Mouse (Mus musculus): Measurements from ENCODE around the gene Wwox. TPM values are rescaled to one million over a fixed set of nuclear protein-coding genes. Genes with fewer than 3 reads are reported as not detected.

The Wwox gene
- polyA plus RNA-seq, 1 experiment: 11.3 TPM

GRCm38 (mm10) chr8:114636376-114636775, 196.9 kb downstream of the Wwox start:
- peaks cover 7% of the 10 kb centered on the region for H3K4me1 ChIP-seq (ENCODE audit: control insufficient read depth, insufficient read depth, low read length)
- H3K27me3 ChIP-seq (ENCODE audit: control insufficient read depth, insufficient read depth, low read length, poor library complexity, severe bottlenecking): no peaks in the 10 kb centered on the region
- TF ChIP-seq EP300 (IDR thresholded peaks at IDR 0.05; ENCODE audit: insufficient read depth, low read depth, low read length) (no peak), POLR2A (IDR thresholded peaks at IDR 0.05; ENCODE audit: insufficient read depth, low read length) (no peak), CTCF (IDR thresholded peaks at IDR 0.05; ENCODE audit: low read depth, low read length) (no peak)
- no peaks in the 10 kb centered on the region for H3K36me3 ChIP-seq (ENCODE audit: control insufficient read depth, insufficient read depth, low read length, poor library complexity, severe bottlenecking)
- no peak overlapping the region for H3K9ac ChIP-seq (ENCODE audit: low read depth, poor library complexity, severe bottlenecking)
- H3K4me3 ChIP-seq (ENCODE audit: low read depth, low read length): no peak overlapping the region
- H3K9me3 ChIP-seq (replicated peaks; ENCODE audit: control insufficient read depth, insufficient read depth, low read length, poor library complexity, severe bottlenecking): no peaks in the 10 kb centered on the region
- H3K27ac ChIP-seq (ENCODE audit: insufficient read depth, low read length): no peak overlapping the region

- Histone ChIP-seq H3K27ac (ENCODE audit: insufficient read depth, low read length) (no peak overlapping the region), H3K4me3 (ENCODE audit: low read depth, low read length) (no peak overlapping the region), H3K36me3 (ENCODE audit: control insufficient read depth, insufficient read depth, low read length, poor library complexity, severe bottlenecking) (no peaks in the 10 kb centered on the region), H3K4me1 (ENCODE audit: control insufficient read depth, insufficient read depth, low read length) (no peaks in the 10 kb centered on the region), H3K27me3 (ENCODE audit: control insufficient read depth, insufficient read depth, low read length, poor library complexity, severe bottlenecking) (no peaks in the 10 kb centered on the region), H3K9me3 (replicated peaks; ENCODE audit: control insufficient read depth, insufficient read depth, low read length, poor library complexity, severe bottlenecking) (no peaks in the 10 kb centered on the region), H3K9ac (ENCODE audit: low read depth, poor library complexity, severe bottlenecking) (no peak overlapping the region)
- no peak for TF ChIP-seq CTCF (IDR thresholded peaks at IDR 0.05; ENCODE audit: low read depth, low read length)
- TF ChIP-seq EP300 (IDR thresholded peaks at IDR 0.05; ENCODE audit: insufficient read depth, low read depth, low read length): no peak
- TF ChIP-seq POLR2A (IDR thresholded peaks at IDR 0.05; ENCODE audit: insufficient read depth, low read length): no peak
These were observed 202.4 kb downstream of the Wwox start for GRCm38 (mm10) chr8:114641809-114642208.

- no peaks in the 10 kb centered on the region for H3K36me3 ChIP-seq (ENCODE audit: control insufficient read depth, insufficient read depth, low read length, poor library complexity, severe bottlenecking)
- peaks cover 2% of the 10 kb centered on the region for H3K4me1 ChIP-seq (ENCODE audit: control insufficient read depth, insufficient read depth, low read length)
- no peak overlapping the region for H3K27ac ChIP-seq (ENCODE audit: insufficient read depth, low read length)
- no peaks in the 10 kb centered on the region for H3K9me3 ChIP-seq (replicated peaks; ENCODE audit: control insufficient read depth, insufficient read depth, low read length, poor library complexity, severe bottlenecking)
- H3K9ac ChIP-seq (ENCODE audit: low read depth, poor library complexity, severe bottlenecking): no peak overlapping the region
- H3K4me3 ChIP-seq (ENCODE audit: low read depth, low read length): no peak overlapping the region
- H3K27me3 ChIP-seq (ENCODE audit: control insufficient read depth, insufficient read depth, low read length, poor library complexity, severe bottlenecking): no peaks in the 10 kb centered on the region
- TF ChIP-seq POLR2A (IDR thresholded peaks at IDR 0.05; ENCODE audit: insufficient read depth, low read length): no peak
- no peak for TF ChIP-seq EP300 (IDR thresholded peaks at IDR 0.05; ENCODE audit: insufficient read depth, low read depth, low read length)
- no peak for TF ChIP-seq CTCF (IDR thresholded peaks at IDR 0.05; ENCODE audit: low read depth, low read length)
These were observed 211.3 kb downstream of the Wwox start for GRCm38 (mm10) chr8:114650789-114651188.

GRCm38 (mm10) chr8:114657789-114658188, 218.3 kb downstream of the Wwox start:
- Histone ChIP-seq H3K36me3 (ENCODE audit: control insufficient read depth, insufficient read depth, low read length, poor library complexity, severe bottlenecking) (no peaks in the 10 kb centered on the region), H3K9me3 (replicated peaks; ENCODE audit: control insufficient read depth, insufficient read depth, low read length, poor library complexity, severe bottlenecking) (no peaks in the 10 kb centered on the region), H3K4me1 (ENCODE audit: control insufficient read depth, insufficient read depth, low read length) (no peaks in the 10 kb centered on the region), H3K4me3 (ENCODE audit: low read depth, low read length) (no peak overlapping the region), H3K27me3 (ENCODE audit: control insufficient read depth, insufficient read depth, low read length, poor library complexity, severe bottlenecking) (no peaks in the 10 kb centered on the region), H3K27ac (ENCODE audit: insufficient read depth, low read length) (no peak overlapping the region), H3K9ac (ENCODE audit: low read depth, poor library complexity, severe bottlenecking) (no peak overlapping the region)
- TF ChIP-seq POLR2A (IDR thresholded peaks at IDR 0.05; ENCODE audit: insufficient read depth, low read length) (no peak), CTCF (IDR thresholded peaks at IDR 0.05; ENCODE audit: low read depth, low read length) (no peak), EP300 (IDR thresholded peaks at IDR 0.05; ENCODE audit: insufficient read depth, low read depth, low read length) (no peak)

GRCm38 (mm10) chr8:114658475-114658874, 219.0 kb downstream of the Wwox start:
- H3K27ac ChIP-seq (ENCODE audit: insufficient read depth, low read length): no peak overlapping the region
- H3K4me1 ChIP-seq (ENCODE audit: control insufficient read depth, insufficient read depth, low read length): no peaks in the 10 kb centered on the region
- H3K4me3 ChIP-seq (ENCODE audit: low read depth, low read length): no peak overlapping the region
- no peak overlapping the region for H3K9ac ChIP-seq (ENCODE audit: low read depth, poor library complexity, severe bottlenecking)
- no peaks in the 10 kb centered on the region for H3K27me3 ChIP-seq (ENCODE audit: control insufficient read depth, insufficient read depth, low read length, poor library complexity, severe bottlenecking)
- TF ChIP-seq CTCF (IDR thresholded peaks at IDR 0.05; ENCODE audit: low read depth, low read length) (no peak), POLR2A (IDR thresholded peaks at IDR 0.05; ENCODE audit: insufficient read depth, low read length) (no peak), EP300 (IDR thresholded peaks at IDR 0.05; ENCODE audit: insufficient read depth, low read depth, low read length) (no peak)
- no peaks in the 10 kb centered on the region for H3K9me3 ChIP-seq (replicated peaks; ENCODE audit: control insufficient read depth, insufficient read depth, low read length, poor library complexity, severe bottlenecking)
- no peaks in the 10 kb centered on the region for H3K36me3 ChIP-seq (ENCODE audit: control insufficient read depth, insufficient read depth, low read length, poor library complexity, severe bottlenecking)

GRCm38 (mm10) chr8:114663053-114663452, 223.6 kb downstream of the Wwox start:
- H3K36me3 ChIP-seq (ENCODE audit: control insufficient read depth, insufficient read depth, low read length, poor library complexity, severe bottlenecking): no peaks in the 10 kb centered on the region
- H3K9me3 ChIP-seq (replicated peaks; ENCODE audit: control insufficient read depth, insufficient read depth, low read length, poor library complexity, severe bottlenecking): no peaks in the 10 kb centered on the region
- no peak overlapping the region for H3K27ac ChIP-seq (ENCODE audit: insufficient read depth, low read length)
- no peak overlapping the region for H3K9ac ChIP-seq (ENCODE audit: low read depth, poor library complexity, severe bottlenecking)
- no peak overlapping the region for H3K4me3 ChIP-seq (ENCODE audit: low read depth, low read length)
- H3K4me1 ChIP-seq (ENCODE audit: control insufficient read depth, insufficient read depth, low read length): no peaks in the 10 kb centered on the region
- TF ChIP-seq POLR2A (IDR thresholded peaks at IDR 0.05; ENCODE audit: insufficient read depth, low read length) (no peak), EP300 (IDR thresholded peaks at IDR 0.05; ENCODE audit: insufficient read depth, low read depth, low read length) (no peak), CTCF (IDR thresholded peaks at IDR 0.05; ENCODE audit: low read depth, low read length) (no peak)
- H3K27me3 ChIP-seq (ENCODE audit: control insufficient read depth, insufficient read depth, low read length, poor library complexity, severe bottlenecking): no peaks in the 10 kb centered on the region

Data from ES-Bruce4 (cell line).